Mouse (Mus musculus) limb, embryonic 12.5 days (tissue): ENCODE measurements around the gene Actr3b. TPM values are rescaled to one million over a fixed set of nuclear protein-coding genes. Genes with fewer than 3 reads are reported as not detected.
"Not testable (repeated sequence)": the region's sequence is repeated elsewhere in the genome, so short reads cannot be mapped to it uniquely, and the experiment has no call there.

Experiments
- ATAC-seq: fragments of 200-750 bp; cut with Nextera tagmentation; 2 replicates; pipeline ENCODE4 v1.8.0; 2017; ENCODE audit warnings: low read depth, moderate TSS enrichment; ENCODE audit not compliant: insufficient number of reproducible peaks, insufficient read depth, low FRiP score, low TSS enrichment
- H3K27ac ChIP-seq: fragments of 300-500 bp; sonication (generic); 2 replicates; pipeline ENCODE4 v1.5.1; 2016; ENCODE audit warnings: mild to moderate bottlenecking, moderate library complexity
- H3K27me3 ChIP-seq: fragments of 300-500 bp; sonication (generic); 2 replicates; pipeline ENCODE4 v1.6.1; 2016; ENCODE audit warnings: mild to moderate bottlenecking, moderate library complexity
- H3K36me3 ChIP-seq: fragments of 300-500 bp; sonication (generic); 2 replicates; pipeline ENCODE4 v1.6.1; 2016; ENCODE audit warnings: mild to moderate bottlenecking, moderate library complexity
- H3K4me1 ChIP-seq: fragments of 300-500 bp; sonication (generic); replicated peaks from 2 replicates; pipeline ENCODE4 v1.6.1; 2016
- H3K4me2 ChIP-seq: fragments of 300-500 bp; sonication (generic); 2 replicates; pipeline ENCODE4 v1.6.1; 2016; ENCODE audit warnings: mild to moderate bottlenecking, moderate library complexity
- H3K4me3 ChIP-seq: fragments of 300-500 bp; sonication (generic); replicated peaks from 2 replicates; pipeline ENCODE4 v1.5.1; 2016; ENCODE audit warnings: mild to moderate bottlenecking
- H3K9ac ChIP-seq: fragments of 300-500 bp; sonication (generic); replicated peaks from 2 replicates; pipeline ENCODE4 v1.6.1; 2016; ENCODE audit warnings: mild to moderate bottlenecking, moderate library complexity
- H3K9me3 ChIP-seq: fragments of 300-500 bp; sonication (generic); 2 replicates; pipeline ENCODE4 v1.6.1; 2016; ENCODE audit warnings: mild to moderate bottlenecking, moderate library complexity
- WGBS: fragments of 180-500 bp; shearing (Covaris S2); methylation state at CpG from one replicate; pipeline ENCODE4 v1.1.7; 2016; 5-methylcytosine and 5-hydroxymethylcytosine counted together
- polyA plus RNA-seq: library from polyadenylated mRNA; unstranded; fragments of >200 nt; fragmentation: Nextera tagmentation; extraction: Ambion mirVana; gene quantifications from 2 replicates; pipeline ENCODE4 v1.2.1, GENCODE M21; 2016

Actr3b gene
- polyA plus RNA-seq, 1 experiment from 2014 or later = 3.6 TPM

GRCm38 (mm10) chr5:25848058-25848457, 88.3 kb downstream of the Actr3b start:
- WGBS = 48% methylated on average over 9 of the region's 9 CpGs
- Histone ChIP-seq H3K4me1 (no peaks in the 10 kb centered on the region), H3K27ac (no peak overlapping the region), H3K36me3 (no peaks in the 10 kb centered on the region), H3K27me3 (no peaks in the 10 kb centered on the region), H3K4me2 (no peak overlapping the region), H3K9me3 (no peaks in the 10 kb centered on the region), H3K9ac (no peak overlapping the region), H3K4me3 (no peak overlapping the region)
- ATAC-seq = no peak

GRCm38 (mm10) chr5:25866201-25866600, 106.4 kb downstream of the Actr3b start:
- no peak overlapping the region for H3K4me2 ChIP-seq
- ATAC-seq = no peak
- 86% methylated on average over 3 of the region's 3 CpGs for WGBS

GRCm38 (mm10) chr5:25869880-25870279, 110.1 kb downstream of the Actr3b start:
- no peak for ATAC-seq

More at GRCm38 (mm10) chr5:25866201-25866600, 106.4 kb downstream of the Actr3b start:
- peaks cover 12% of the 10 kb centered on the region for H3K4me1 ChIP-seq
- no peaks in the 10 kb centered on the region for H3K36me3 ChIP-seq
- H3K9me3 ChIP-seq = no peaks in the 10 kb centered on the region
- H3K27ac ChIP-seq = no peak overlapping the region
- no peaks in the 10 kb centered on the region for H3K27me3 ChIP-seq
- H3K9ac ChIP-seq = no peak overlapping the region
- H3K4me3 ChIP-seq = no peak overlapping the region

GRCm38 (mm10) chr5:25870632-25871031, 110.8 kb downstream of the Actr3b start:
- Histone ChIP-seq H3K27me3 (no peaks in the 10 kb centered on the region), H3K4me1 (peaks cover 12% of the 10 kb centered on the region), H3K36me3 (no peaks in the 10 kb centered on the region), H3K4me3 (no peak overlapping the region), H3K27ac (no peak overlapping the region), H3K4me2 (no peak overlapping the region), H3K9ac (no peak overlapping the region), H3K9me3 (no peaks in the 10 kb centered on the region)
- no peak for ATAC-seq
- WGBS = 53% methylated on average over 3 of the region's 3 CpGs

More at GRCm38 (mm10) chr5:25869880-25870279, 110.1 kb downstream of the Actr3b start:
- Histone ChIP-seq H3K27ac (peak overlapping the region; percentile 51; the same call in 1 of the 2 replicates), H3K4me1 (peaks cover 12% of the 10 kb centered on the region), H3K9ac (no peak overlapping the region), H3K36me3 (no peaks in the 10 kb centered on the region), H3K4me2 (no peak overlapping the region), H3K27me3 (no peaks in the 10 kb centered on the region), H3K9me3 (no peaks in the 10 kb centered on the region), H3K4me3 (no peak overlapping the region)
- 52% methylated on average over 8 of the region's 8 CpGs for WGBS

- H3K4me1 ChIP-seq = peaks cover 12% of the 10 kb centered on the region
- H3K36me3 ChIP-seq = no peaks in the 10 kb centered on the region
- H3K9ac ChIP-seq = no peak overlapping the region
- no peak overlapping the region for H3K4me2 ChIP-seq
- H3K27me3 ChIP-seq = no peaks in the 10 kb centered on the region
- no peak for ATAC-seq
- no peak overlapping the region for H3K4me3 ChIP-seq
- H3K27ac ChIP-seq = no peak overlapping the region
- WGBS = 92% methylated on average over 12 of the region's 12 CpGs
- H3K9me3 ChIP-seq = no peaks in the 10 kb centered on the region
Observed at GRCm38 (mm10) chr5:25871342-25872023, 111.7 kb downstream of the Actr3b start.

- no peak overlapping the region for H3K4me2 ChIP-seq
- H3K27me3 ChIP-seq = no peaks in the 10 kb centered on the region
- ATAC-seq = no peak
- no peak overlapping the region for H3K4me3 ChIP-seq
- H3K9ac ChIP-seq = no peak overlapping the region
- H3K4me1 ChIP-seq = peaks cover 12% of the 10 kb centered on the region
- 77% methylated on average over 2 of the region's 2 CpGs for WGBS
- H3K27ac ChIP-seq = no peak overlapping the region
- H3K9me3 ChIP-seq = no peaks in the 10 kb centered on the region
- no peaks in the 10 kb centered on the region for H3K36me3 ChIP-seq
Observed at GRCm38 (mm10) chr5:25873046-25873445, 113.2 kb downstream of the Actr3b start.

GRCm38 (mm10) chr5:25875927-25876326, 116.1 kb downstream of the Actr3b start:
- H3K27ac ChIP-seq, H3K36me3 ChIP-seq, H3K27me3 ChIP-seq, H3K9me3 ChIP-seq, H3K4me2 ChIP-seq, ATAC-seq, H3K4me3 ChIP-seq, H3K9ac ChIP-seq, H3K4me1 ChIP-seq: not testable (repeated sequence)

- no peaks in the 10 kb centered on the region for H3K36me3 ChIP-seq
- H3K9me3 ChIP-seq = no peaks in the 10 kb centered on the region
- no peak overlapping the region for H3K9ac ChIP-seq
- H3K4me1 ChIP-seq = no peaks in the 10 kb centered on the region
- no peak overlapping the region for H3K4me3 ChIP-seq
- no peak for ATAC-seq
- 75% methylated on average over 5 of the region's 5 CpGs for WGBS
- no peak overlapping the region for H3K27ac ChIP-seq
- no peak overlapping the region for H3K4me2 ChIP-seq
- no peaks in the 10 kb centered on the region for H3K27me3 ChIP-seq
Observed at GRCm38 (mm10) chr5:25877281-25877680, 117.5 kb downstream of the Actr3b start.

- 90% methylated on average over 3 of the region's 3 CpGs for WGBS
- ATAC-seq = no peak
Observed at GRCm38 (mm10) chr5:25877996-25878395, 118.2 kb downstream of the Actr3b start.

GRCm38 (mm10) chr5:25886708-25887107, 126.9 kb downstream of the Actr3b start:
- Histone ChIP-seq H3K4me3 (no peak overlapping the region), H3K4me2 (no peak overlapping the region), H3K9me3 (peaks cover 12% of the 10 kb centered on the region; the same call in 1 of the 2 replicates), H3K4me1 (no peaks in the 10 kb centered on the region), H3K27me3 (no peaks in the 10 kb centered on the region), H3K27ac (no peak overlapping the region), H3K36me3 (no peaks in the 10 kb centered on the region), H3K9ac (no peak overlapping the region)
- no peak for ATAC-seq
- WGBS = 64% methylated on average over 3 of the region's 3 CpGs

More at GRCm38 (mm10) chr5:25877996-25878395, 118.2 kb downstream of the Actr3b start:
- Histone ChIP-seq H3K4me2 (no peak overlapping the region), H3K27ac (no peak overlapping the region), H3K9ac (no peak overlapping the region), H3K27me3 (no peaks in the 10 kb centered on the region), H3K4me1 (no peaks in the 10 kb centered on the region), H3K9me3 (no peaks in the 10 kb centered on the region), H3K36me3 (no peaks in the 10 kb centered on the region), H3K4me3 (no peak overlapping the region)

GRCm38 (mm10) chr5:25889746-25890382, 130.1 kb downstream of the Actr3b start:
- Histone ChIP-seq H3K9ac (no peak overlapping the region), H3K9me3 (peaks cover 9% of the 10 kb centered on the region; the same call in 1 of the 2 replicates), H3K4me3 (no peak overlapping the region), H3K4me2 (no peak overlapping the region), H3K27me3 (no peaks in the 10 kb centered on the region), H3K27ac (no peak overlapping the region), H3K36me3 (no peaks in the 10 kb centered on the region), H3K4me1 (no peaks in the 10 kb centered on the region)
- 47% methylated on average over 3 of the region's 3 CpGs for WGBS
- no peak for ATAC-seq
